Mouse (Mus musculus) cerebellum, adult (tissue): ENCODE data around the gene Rad23b.
"Not testable (repeated sequence)": the region's sequence is repeated elsewhere in the genome, so short reads cannot be mapped to it uniquely, and the experiment has no call there.

Experiments
- ATAC-seq: cut with Nextera tagmentation; 2 replicates; pipeline ENCODE4 v1.9.2; 2017; ENCODE audit warnings: mild to moderate bottlenecking, moderate library complexity, mixed read lengths; ENCODE audit not compliant: insufficient number of reproducible peaks, low FRiP score, low TSS enrichment

The Rad23b gene

DNA sequence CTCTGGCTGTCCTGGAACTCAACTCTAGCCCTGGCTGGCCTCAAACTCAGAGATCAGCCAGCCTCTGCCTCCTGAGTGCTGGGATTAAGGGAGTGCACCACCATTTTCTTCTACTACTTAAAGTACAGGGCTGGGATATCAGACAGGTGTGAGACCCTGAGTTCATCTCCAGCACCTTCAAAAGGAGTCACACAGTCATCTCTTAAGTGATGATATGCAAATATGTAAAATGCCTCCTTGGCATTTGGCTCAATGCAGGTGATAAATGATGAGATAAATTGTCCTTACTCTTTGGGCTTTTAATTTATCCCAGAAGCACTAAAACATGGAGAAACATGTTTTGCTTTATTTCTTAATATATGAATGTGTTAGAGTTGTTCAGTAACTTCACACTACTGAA lies 2.0 kb downstream of the Rad23b start:
- no peak for ATAC-seq

- no peak for ATAC-seq
These were observed 4.2 kb downstream of the Rad23b start for GRCm38 (mm10) chr4:55354038-55354437.

DNA sequence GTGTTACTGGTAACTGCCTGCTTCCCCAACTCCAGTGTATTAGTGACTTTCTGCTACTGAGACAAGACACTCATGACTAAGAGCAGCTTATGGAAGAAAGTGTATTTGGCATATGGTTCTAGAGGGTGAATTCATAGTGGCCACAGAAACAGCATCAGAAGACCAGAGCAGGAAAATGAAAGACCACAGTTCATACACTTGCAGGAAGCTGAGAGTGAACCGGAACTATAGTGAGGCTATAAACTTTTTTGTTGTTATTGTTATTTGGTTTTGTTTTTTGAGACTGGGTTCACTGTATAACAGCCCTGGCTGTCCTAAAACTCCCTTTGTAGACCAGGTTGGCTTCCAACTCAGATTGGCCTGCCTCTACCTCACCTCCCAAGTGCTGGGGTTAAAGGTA lies 6.0 kb downstream of the Rad23b start:
- ATAC-seq: no peak

- ATAC-seq: no peak
These were observed 6.9 kb downstream of the Rad23b start for GRCm38 (mm10) chr4:55356726-55357125.

GRCm38 (mm10) chr4:55363866-55364265 lies 14.0 kb downstream of the Rad23b start:
- ATAC-seq: no peak

- ATAC-seq: no peak
These were observed 14.5 kb downstream of the Rad23b start for GRCm38 (mm10) chr4:55364374-55364773.

- no peak for ATAC-seq
These were observed 16.2 kb downstream of the Rad23b start for GRCm38 (mm10) chr4:55366014-55366413.

- ATAC-seq: no peak
These were observed 20.3 kb downstream of the Rad23b start for GRCm38 (mm10) chr4:55370127-55370526.

DNA sequence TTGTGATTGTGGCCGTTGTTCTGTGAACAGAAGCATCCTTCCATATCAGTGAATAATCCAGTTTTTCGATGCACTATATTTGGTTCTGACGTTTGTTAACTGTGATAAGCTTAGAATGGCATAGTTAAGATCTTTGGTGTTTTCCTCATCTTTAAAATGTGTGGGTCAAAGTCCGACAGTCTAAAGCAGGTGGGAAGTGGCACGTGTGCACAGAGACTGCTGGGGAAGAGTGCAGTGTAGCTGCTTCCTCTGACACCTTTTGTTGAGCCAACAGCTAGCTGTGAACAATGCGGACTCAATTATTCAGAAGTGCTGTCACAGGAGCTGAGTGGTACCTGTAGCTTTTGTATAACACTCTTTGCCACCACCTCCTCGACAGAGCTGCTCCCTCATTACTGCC lies 21.5 kb downstream of the Rad23b start:
- no peak for ATAC-seq

DNA sequence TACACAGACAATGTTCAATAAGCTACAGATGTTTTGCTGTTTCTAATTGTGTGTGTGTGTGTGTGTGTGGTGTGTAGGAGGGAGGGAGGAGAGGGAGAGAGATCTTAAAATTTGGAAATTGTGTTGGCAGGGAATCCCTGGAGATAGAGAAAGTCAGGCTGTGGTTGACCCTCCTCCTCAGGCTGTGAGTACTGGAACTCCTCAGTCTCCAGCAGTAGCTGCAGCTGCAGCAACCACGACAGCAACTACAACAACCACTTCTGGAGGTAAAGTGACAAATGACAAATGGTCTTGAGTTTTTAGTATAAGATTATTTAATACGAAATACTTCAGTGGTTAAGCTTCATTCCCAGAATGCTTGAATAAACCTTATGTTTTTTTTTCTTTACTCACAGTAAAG lies 32.5 kb downstream of the Rad23b start:
- no peak for ATAC-seq

DNA sequence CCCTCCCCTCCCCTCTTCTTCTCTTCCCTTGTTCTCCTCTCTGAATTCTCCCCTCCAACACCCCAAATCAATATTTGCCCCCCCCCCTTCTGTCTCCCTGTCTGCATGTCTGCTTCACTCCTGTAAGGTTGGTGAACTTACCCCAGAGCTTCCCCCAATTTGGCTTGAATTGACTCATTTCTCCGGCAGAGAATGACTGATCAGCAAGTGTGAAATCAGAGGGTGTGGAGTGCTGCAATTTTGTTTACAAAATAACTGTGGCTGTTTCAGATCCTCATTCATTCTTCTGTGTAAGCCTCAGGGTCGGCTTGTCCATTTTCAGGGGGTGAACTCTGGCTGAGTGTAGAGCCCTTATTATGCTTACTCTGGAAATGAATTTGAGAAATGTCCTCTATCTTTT lies 36.9 kb downstream of the Rad23b start:
- ATAC-seq: no peak

GRCm38 (mm10) chr4:55391480-55391879 lies 41.6 kb downstream of the Rad23b start:
- ATAC-seq: no peak

GRCm38 (mm10) chr4:55392445-55392844 lies 42.6 kb downstream of the Rad23b start:
- ATAC-seq: no peak

DNA sequence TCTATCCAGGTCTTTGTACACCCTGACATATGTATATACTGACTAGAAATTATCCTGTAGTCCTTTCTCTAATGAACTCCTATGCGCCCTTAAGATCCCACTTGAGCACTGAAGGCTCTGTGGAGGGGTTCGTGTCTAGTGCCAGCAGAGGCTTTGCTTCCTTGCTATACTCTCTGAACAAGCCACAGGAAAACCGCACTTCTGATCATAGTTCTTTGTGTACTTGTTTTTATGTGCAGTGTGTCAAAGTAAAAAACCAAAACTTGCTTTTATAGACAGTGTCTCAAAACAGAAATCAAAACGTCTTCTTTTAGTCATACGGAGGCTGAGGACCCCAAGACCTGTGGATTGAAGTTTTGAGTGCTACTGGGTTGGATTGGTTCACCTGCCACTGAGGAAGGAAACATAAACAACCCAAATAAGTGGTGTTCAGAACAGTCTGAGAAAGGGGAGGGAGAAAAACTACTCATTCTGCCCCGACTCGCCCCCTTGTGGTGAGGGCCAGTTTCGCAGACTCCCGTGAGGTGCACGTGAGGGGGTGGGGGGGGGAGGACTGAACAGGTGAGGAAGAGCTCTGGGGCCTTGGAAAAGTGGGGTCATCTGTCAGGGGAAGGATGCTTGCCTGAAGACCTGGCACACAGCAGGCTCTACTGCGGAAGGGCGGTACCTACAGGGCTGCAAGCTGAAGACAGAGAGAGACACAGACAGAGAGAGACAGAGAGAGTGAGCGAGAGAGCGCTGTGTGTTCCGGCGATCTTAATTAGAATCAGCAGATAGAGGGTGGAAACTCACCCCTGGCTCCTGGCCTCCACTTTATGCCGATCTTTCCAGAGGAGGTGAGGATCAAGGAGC lies 48.3 kb downstream of the Rad23b start:
- peak; percentile 31; the same call in 1 of the 2 replicates for ATAC-seq

GRCm38 (mm10) chr4:55398901-55399300 lies 49.1 kb downstream of the Rad23b start:
- ATAC-seq: no peak

DNA sequence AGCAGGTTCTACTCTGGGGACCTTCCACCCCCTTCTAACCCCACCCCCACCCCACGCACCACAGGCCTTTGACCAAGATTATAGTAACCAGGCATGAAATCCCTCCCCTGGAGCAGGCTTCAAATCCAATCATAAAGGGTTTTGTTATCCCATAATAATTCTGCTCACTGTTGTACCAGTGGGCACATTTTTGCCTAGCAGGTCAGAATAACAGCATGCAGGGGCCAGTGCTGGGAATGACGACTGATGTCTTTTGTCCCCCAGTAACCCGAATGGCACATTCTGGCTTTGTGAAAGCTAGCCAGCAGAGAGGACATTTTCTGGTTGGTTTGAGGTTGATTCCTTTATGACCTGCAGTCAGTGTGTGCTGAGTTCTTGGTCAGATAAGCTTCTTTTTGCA lies 55.5 kb downstream of the Rad23b start:
- no peak for ATAC-seq

DNA sequence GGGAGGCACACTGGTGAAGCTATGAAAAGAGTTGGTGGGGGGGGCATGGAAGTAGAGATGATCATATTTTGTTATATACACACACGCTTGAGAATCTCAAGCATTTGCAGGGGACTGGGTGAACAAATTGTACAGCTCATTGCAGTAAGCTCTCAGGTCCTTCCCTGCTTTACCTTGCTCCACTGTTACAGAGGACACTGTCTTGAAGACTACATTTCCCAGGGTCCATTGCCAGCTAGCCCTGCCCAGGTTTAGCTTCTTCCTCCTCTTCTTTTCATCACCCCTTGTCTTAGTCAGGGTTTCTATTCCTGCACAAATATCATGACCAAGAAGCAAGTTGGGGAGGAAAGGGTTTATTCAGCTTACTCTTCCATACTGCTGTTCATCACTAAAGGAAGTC lies 56.7 kb downstream of the Rad23b start:
- no peak for ATAC-seq

- ATAC-seq: no peak
These were observed 58.2 kb downstream of the Rad23b start for GRCm38 (mm10) chr4:55408081-55408480.

GRCm38 (mm10) chr4:55409025-55409424 lies 59.2 kb downstream of the Rad23b start:
- ATAC-seq: no peak

DNA sequence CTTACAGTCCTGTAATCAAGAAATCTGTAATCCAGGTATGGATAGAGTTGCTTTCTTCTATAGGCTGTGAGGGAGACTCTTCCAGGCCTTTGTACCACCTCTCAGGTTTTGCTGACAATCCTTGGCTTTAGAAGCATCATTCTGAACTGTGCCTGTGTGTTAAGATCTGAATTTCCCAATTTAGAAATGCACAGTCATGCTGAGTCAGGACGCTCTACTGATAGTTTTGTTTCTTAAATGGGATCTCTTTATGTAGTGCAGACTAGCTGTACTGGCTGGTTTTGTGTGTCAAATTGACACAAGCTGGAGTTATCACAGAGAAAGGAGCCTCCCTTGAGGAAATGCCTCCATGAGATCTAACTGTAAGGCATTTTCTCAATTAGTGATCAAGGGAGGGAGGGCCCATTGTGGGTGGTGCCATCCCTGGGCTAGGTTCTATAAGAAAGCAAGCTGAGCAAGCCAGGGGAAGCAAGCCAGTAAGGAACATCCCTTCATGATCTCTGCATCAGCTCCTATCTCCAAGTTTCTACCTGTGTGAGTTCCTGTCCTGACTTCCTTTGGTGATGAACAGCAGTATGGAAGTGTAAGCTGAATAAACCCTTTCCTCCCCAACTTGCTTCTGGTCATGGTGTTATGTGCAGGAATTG lies 59.9 kb downstream of the Rad23b start:
- ATAC-seq: not testable (repeated sequence)

DNA sequence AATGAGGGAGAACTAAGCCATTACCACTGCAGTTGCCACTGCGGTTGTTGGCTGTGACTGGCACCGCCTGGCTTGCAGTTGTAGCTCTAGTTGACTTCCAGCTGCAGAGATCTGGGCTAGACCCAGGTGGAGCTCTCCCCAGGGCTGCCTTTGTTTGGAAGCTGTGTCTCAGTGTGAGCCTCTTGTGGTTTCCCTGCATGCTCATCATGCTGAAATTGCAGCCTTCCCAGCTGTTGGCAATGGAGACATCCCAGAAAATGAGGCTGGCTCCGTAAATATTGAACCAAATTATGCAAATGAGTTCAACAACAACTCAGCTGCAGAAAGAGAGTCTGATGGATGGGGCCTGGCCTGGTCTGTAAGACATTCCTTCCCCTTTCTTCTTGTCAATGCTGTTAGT lies 66.0 kb downstream of the Rad23b start:
- ATAC-seq: no peak

- no peak for ATAC-seq
These were observed 76.4 kb downstream of the Rad23b start for GRCm38 (mm10) chr4:55426250-55426649.
